Mouse (Mus musculus) embryonic facial prominence, embryonic 14.5 days (tissue): ENCODE results near the gene Lzts2. TPM values are rescaled to one million over a fixed set of nuclear protein-coding genes. Genes with fewer than 3 reads are reported as not detected.
A peak's percentile ranks its signal among the peaks of the same experiment; 100 is the strongest.

Source experiments
- ATAC-seq: fragments of 200-750 bp; cut with Nextera tagmentation; 2 replicates; pipeline ENCODE4 v1.8.0; 2017; ENCODE audit warnings: low read depth, moderate number of reproducible peaks, moderate TSS enrichment
- DNase-seq: peaks from one replicate; pipeline ENCODE4 v3.0.0-alpha.2; 2015; ENCODE audit warnings: low spot score
- H3K27ac ChIP-seq: fragments of 300-500 bp; sonication (generic); replicated peaks from 2 replicates; pipeline ENCODE4 v1.5.1; 2014; ENCODE audit warnings: low read depth, mild to moderate bottlenecking, low read length, moderate library complexity
- H3K27me3 ChIP-seq: fragments of 300-500 bp; sonication (generic); replicated peaks from 2 replicates; pipeline ENCODE4 v1.6.1; 2014; ENCODE audit warnings: low read length; ENCODE audit not compliant: control insufficient read depth, insufficient read depth
- H3K36me3 ChIP-seq: fragments of 300-500 bp; sonication (generic); 2 replicates; pipeline ENCODE4 v1.6.1; 2014; ENCODE audit warnings: low read length, mixed read lengths; ENCODE audit not compliant: control insufficient read depth, insufficient read depth
- H3K4me1 ChIP-seq: fragments of 300-500 bp; sonication (generic); 2 replicates; pipeline ENCODE4 v1.6.1; 2014; ENCODE audit warnings: antibody characterized with exemption, low read length; ENCODE audit not compliant: control insufficient read depth, insufficient read depth
- H3K4me2 ChIP-seq: fragments of 300-500 bp; sonication (generic); 2 replicates; pipeline ENCODE4 v1.6.1; 2014; ENCODE audit warnings: low read depth, mild to moderate bottlenecking, low read length, moderate library complexity, mixed read lengths
- H3K4me3 ChIP-seq: fragments of 300-500 bp; sonication (generic); 2 replicates; pipeline ENCODE4 v1.5.1; 2014; ENCODE audit warnings: low read depth, mild to moderate bottlenecking, low read length
- H3K9ac ChIP-seq: fragments of 300-500 bp; sonication (generic); 2 replicates; pipeline ENCODE4 v1.6.1; 2014; ENCODE audit warnings: low read depth, mild to moderate bottlenecking, low read length, moderate library complexity, mixed read lengths
- H3K9me3 ChIP-seq: fragments of 300-500 bp; sonication (generic); 2 replicates; pipeline ENCODE4 v1.6.1; 2016; ENCODE audit warnings: low read length; ENCODE audit not compliant: control insufficient read depth
- WGBS: fragments of 180-500 bp; shearing (Covaris S2); extraction: QIAGEN DNeasy Blood & Tissue Kit; methylation state at CpG from one replicate; pipeline ENCODE4 v1.1.7; 2014; 5-methylcytosine and 5-hydroxymethylcytosine counted together
- polyA plus RNA-seq: library from polyadenylated mRNA; unstranded; fragments of >200 nt; fragmentation: Nextera tagmentation; extraction: Ambion mirVana; gene quantifications from 2 replicates; pipeline ENCODE4 v1.2.1, GENCODE M21; 2014

The Lzts2 gene
- polyA plus RNA-seq, 1 experiment from 2014 or later = 51.2 TPM

GRCm38 (mm10) chr19:45056908-45057698, 42.9 kb downstream of the Lzts2 start:
- WGBS = 70% methylated on average over 7 of the region's 7 CpGs
- Histone ChIP-seq H3K9ac (peak overlapping the region; percentile 88), H3K4me3 (peak overlapping the region; percentile 61), H3K27me3 (no peaks in the 10 kb centered on the region), H3K4me1 (peaks cover 13% of the 10 kb centered on the region), H3K4me2 (peak overlapping the region; percentile 77), H3K27ac (peak overlapping the region; percentile 97), H3K36me3 (peaks cover 20% of the 10 kb centered on the region; the same call in 1 of the 2 replicates), H3K9me3 (no peaks in the 10 kb centered on the region)
- ATAC-seq (no peak), DNase-seq (no peak)

GRCm38 (mm10) chr19:45057724-45058112, 43.5 kb downstream of the Lzts2 start:
- Histone ChIP-seq H3K27me3 (no peaks in the 10 kb centered on the region), H3K9me3 (no peaks in the 10 kb centered on the region), H3K9ac (peak overlapping the region; percentile 88), H3K4me1 (peaks cover 13% of the 10 kb centered on the region), H3K4me2 (peak overlapping the region; percentile 77), H3K4me3 (peak overlapping the region; percentile 61), H3K36me3 (peaks cover 14% of the 10 kb centered on the region; the same call in 1 of the 2 replicates), H3K27ac (peak overlapping the region; percentile 97)
- DNase-seq = peak; percentile 41
- no peak for ATAC-seq
- 35% methylated on average over 7 of the region's 7 CpGs for WGBS

GRCm38 (mm10) chr19:45058113-45058839, 44.1 kb downstream of the Lzts2 start:
- H3K27ac ChIP-seq = peak overlapping the region; percentile 97
- ATAC-seq (peak; percentile 93), DNase-seq (peak; percentile 99)
- no peaks in the 10 kb centered on the region for H3K27me3 ChIP-seq
- H3K4me1 ChIP-seq = peaks cover 13% of the 10 kb centered on the region
- peaks cover 8% of the 10 kb centered on the region; the same call in 1 of the 2 replicates for H3K36me3 ChIP-seq
- H3K9me3 ChIP-seq = no peaks in the 10 kb centered on the region
- H3K4me3 ChIP-seq = peak overlapping the region; percentile 61
- H3K9ac ChIP-seq = peak overlapping the region; percentile 88
- H3K4me2 ChIP-seq = peak overlapping the region; percentile 77
- under 1% methylated on average over 34 of the region's 34 CpGs for WGBS

DNA sequence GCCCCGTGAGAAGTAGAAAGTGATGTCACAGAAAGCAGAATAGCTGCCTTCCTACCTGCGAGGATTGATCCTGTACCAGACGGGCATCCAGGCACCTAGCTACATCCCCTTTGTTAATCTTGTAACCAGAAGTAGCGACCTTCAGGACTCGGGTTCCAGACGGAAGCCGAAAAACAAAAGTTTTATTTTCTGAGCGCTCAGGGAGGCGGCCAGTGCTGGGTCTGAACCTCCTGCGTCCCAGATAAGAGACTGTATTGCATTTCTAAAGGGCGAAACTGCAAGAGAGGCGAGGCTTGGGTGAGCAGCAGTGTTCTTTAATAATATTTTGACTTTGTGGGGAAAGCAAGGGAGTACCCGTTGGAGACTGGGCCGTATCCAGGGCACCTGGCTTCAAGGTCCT, 44.6 kb downstream of the Lzts2 start:
- 0 out of 2 replicates have a peak, but pooled peaks cover 3% of the 10 kb centered on the region for H3K36me3 ChIP-seq
- H3K9ac ChIP-seq = peak overlapping the region; percentile 88
- H3K9me3 ChIP-seq = no peaks in the 10 kb centered on the region
- peak overlapping the region; percentile 61 for H3K4me3 ChIP-seq
- peak overlapping the region; percentile 97 for H3K27ac ChIP-seq
- ATAC-seq (no peak; the same call in 1 of the 2 replicates), DNase-seq (no peak)
- 1% methylated on average over 14 of the region's 14 CpGs for WGBS
- peaks cover 13% of the 10 kb centered on the region for H3K4me1 ChIP-seq
- H3K4me2 ChIP-seq = peak overlapping the region; percentile 77
- H3K27me3 ChIP-seq = peaks cover 5% of the 10 kb centered on the region

DNA sequence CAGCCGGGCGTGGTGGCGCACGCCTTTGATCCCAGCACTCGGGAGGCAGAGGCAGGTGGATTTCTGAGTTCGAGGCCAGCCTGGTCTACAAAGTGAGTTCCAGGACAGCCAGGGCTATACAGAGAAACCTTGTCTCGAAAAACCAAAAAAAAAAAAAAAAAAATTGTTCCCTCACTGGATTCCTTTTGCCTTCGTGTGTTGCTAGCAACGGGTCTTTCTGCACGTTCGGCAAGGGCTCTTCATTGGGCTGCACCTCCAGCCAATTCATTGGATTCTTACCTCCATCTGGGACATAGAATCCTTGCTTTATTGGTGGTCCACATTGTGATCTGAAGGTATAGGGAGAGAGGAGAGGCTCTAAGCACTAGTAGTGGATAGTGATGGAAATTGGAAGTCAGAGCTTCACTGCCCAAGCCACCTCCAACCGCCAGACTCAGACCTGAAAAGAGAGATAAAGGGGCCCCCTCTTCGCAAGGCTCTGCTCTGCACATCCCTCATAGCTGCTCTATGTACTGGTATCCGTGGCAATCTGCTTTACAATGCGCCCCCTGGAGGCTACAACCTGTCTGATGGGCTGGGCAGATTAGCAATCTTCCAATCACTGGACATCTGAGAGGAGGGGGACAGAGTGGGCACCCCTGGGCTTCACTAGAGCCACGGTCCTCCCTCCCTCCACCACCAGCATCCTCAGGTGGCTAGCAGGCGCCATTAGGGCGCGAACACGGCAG, 49.5 kb downstream of the Lzts2 start:
- peaks cover 54% of the 10 kb centered on the region for H3K27me3 ChIP-seq

DNA sequence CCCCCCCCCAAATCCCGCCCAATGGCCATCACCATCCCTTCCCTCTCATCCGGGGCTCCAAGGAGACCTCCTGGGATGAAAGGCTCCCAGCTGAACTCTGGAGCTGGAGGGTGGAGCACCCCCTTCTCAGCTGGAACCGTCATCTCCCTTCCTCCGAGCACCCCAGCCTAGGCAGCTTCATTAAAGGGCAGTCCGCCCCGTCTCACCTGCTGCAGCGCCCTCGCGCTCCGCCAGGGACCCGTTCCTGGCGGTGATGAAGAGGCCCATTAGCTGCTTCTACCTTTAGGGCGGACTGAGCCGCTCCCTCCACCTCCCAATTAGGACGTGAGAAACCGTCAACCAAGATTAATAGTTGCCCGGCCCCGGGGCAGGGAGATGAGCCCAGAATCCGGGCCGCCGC, 51.0 kb downstream of the Lzts2 start:
- H3K36me3 ChIP-seq = no peaks in the 10 kb centered on the region
- no peak overlapping the region for H3K9ac ChIP-seq
- no peak overlapping the region for H3K4me2 ChIP-seq
- H3K27ac ChIP-seq = no peak overlapping the region
- no peak for DNase-seq
- peaks cover 54% of the 10 kb centered on the region for H3K27me3 ChIP-seq
- ATAC-seq = no peak
- no peaks in the 10 kb centered on the region for H3K9me3 ChIP-seq
- H3K4me3 ChIP-seq = no peak overlapping the region
- no peaks in the 10 kb centered on the region for H3K4me1 ChIP-seq
- 4% methylated on average over 16 of the region's 21 CpGs for WGBS

More for the DNA sequence above, 49.5 kb downstream of the Lzts2 start:
- no peak overlapping the region for H3K4me3 ChIP-seq
- H3K9ac ChIP-seq = no peak overlapping the region
- H3K4me1 ChIP-seq = no peaks in the 10 kb centered on the region
- no peak overlapping the region for H3K27ac ChIP-seq
- 41% methylated on average over 19 of the region's 20 CpGs for WGBS
- no peaks in the 10 kb centered on the region for H3K9me3 ChIP-seq
- ATAC-seq = peak; percentile 39; the same call in 1 of the 2 replicates
- H3K36me3 ChIP-seq = no peaks in the 10 kb centered on the region
- peak overlapping the region; percentile 21; the same call in 1 of the 2 replicates for H3K4me2 ChIP-seq
- DNase-seq = no peak

DNA sequence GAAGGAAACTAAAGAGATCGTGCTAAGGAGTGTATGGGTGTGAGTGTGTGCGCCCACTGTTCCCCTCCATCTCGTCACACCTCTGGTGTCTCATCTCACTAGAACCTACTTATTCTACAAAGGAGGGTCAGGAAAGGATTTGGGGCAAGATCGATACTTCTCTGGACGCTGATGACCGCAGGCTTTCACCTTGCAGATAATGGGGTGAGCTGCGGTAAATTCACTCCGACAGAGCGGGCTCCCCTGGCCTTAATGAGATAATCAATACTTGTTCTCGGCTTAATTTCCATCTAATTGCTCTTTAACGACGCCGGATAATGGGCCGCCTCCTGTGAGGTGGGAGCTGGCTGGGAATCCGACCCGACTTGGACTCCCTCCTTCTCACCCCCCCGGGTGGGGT, 53.0 kb downstream of the Lzts2 start:
- Histone ChIP-seq H3K9ac (no peak overlapping the region), H3K36me3 (no peaks in the 10 kb centered on the region), H3K27me3 (peaks cover 57% of the 10 kb centered on the region), H3K27ac (no peak overlapping the region), H3K4me3 (no peak overlapping the region), H3K4me1 (no peaks in the 10 kb centered on the region), H3K9me3 (no peaks in the 10 kb centered on the region), H3K4me2 (no peak overlapping the region)
- WGBS = 18% methylated on average over 17 of the region's 17 CpGs
- ATAC-seq (no peak), DNase-seq (no peak)

DNA sequence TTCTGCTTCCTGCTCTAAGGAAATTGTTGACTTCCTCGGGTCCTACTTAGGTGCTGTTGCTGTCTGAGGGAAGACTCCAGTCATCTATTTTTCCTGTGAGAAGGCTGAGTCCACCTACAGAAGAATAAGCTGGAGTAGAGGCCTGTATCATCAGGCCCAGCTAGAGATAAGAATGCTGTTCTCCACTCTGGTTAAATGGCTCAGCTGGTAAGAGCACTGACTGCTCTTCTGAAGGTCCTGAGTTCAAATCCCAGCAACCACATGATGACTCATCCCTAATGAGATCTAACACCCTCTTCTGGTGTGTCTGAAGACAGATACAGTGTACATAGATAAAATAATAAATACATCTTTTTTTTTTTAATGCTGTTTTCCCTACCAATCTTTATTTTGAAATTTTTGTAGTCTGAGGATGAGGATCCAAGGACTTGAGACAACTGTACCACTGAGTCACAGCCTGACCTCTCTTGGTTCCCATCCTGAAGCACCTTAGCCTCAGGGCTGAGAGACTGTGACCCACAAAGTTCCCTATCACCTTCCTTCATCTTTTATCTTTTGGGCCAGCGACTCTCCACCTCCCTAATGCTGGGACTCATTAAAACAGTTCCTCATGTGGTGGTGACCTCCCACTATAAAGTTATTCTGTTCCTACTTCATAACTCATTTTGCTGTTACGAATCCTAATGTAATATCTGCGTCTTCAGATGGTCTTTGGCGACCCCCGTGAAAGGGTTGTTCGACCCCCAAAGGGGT, 53.7 kb downstream of the Lzts2 start:
- DNase-seq = no peak

More for the DNA sequence above, 53.7 kb downstream of the Lzts2 start:
- WGBS = 76% methylated on average over 7 of the region's 7 CpGs
- Histone ChIP-seq H3K36me3 (no peaks in the 10 kb centered on the region), H3K9me3 (no peaks in the 10 kb centered on the region), H3K4me2 (no peak overlapping the region), H3K4me3 (no peak overlapping the region), H3K4me1 (no peaks in the 10 kb centered on the region), H3K27me3 (peaks cover 57% of the 10 kb centered on the region), H3K9ac (no peak overlapping the region), H3K27ac (no peak overlapping the region)
- ATAC-seq = no peak
